7 mouse cellular contexts compared by ENCODE assay signal in the genomic region with DNA sequence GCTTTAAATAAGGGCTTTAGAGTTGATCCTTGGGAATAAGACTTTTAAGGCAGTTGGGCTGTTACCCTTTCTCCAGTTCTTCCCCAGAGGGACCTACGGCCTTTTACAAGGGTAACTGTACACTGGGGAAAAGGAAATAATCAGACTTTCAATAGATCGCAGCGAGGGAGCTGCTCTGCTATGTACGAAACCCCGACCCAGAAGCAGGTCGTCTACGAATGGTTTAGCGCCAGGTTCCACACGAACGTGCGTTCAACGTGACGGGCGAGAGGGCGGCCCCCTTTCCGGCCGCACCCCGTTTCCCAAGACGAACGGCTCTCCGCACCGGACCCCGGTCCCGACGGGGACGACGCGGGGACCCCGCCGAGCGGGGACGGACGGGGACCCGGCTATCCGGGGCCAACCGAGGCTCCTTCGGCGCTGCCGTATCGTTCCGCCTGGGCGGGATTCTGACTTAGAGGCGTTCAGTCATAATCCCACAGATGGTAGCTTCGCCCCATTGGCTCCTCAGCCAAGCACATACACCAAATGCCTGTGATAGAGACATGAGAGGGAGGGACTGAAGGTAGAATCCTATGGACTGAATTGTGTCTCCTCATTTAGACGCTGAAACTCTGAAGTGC. TPM values are rescaled to one million over a fixed set of nuclear protein-coding genes. Genes with fewer than 3 reads are reported as not detected.
DNase-seq lines count a peak whose midpoint lies in the region; ATAC-seq and TF ChIP-seq lines count a peak whose summit lies in the region.
"Not testable (repeated sequence)": the region's sequence is repeated elsewhere in the genome, so short reads cannot be mapped to it uniquely, and the experiment has no call there.

No protein-coding gene starts in this region.

- peak; percentile 100; a peak in 3 of 4 replicates for ATAC-seq in hematopoietic stem cell, adult 5-6 weeks (replicated peaks in 1 of 2; ENCODE audit: insufficient read depth in 1 of 2, low FRiP score in 2 of 2, low TSS enrichment in 1 of 2, low read depth in 1 of 2, poor library complexity in 2 of 2, severe bottlenecking in 2 of 2)
- ATAC-seq in limb, embryonic 14.5 days (ENCODE audit: low FRiP score, low read depth): peak; percentile 100
- peak; percentile 100 for ATAC-seq in midbrain, embryonic 13.5 days

- not testable (repeated sequence) for TF ChIP-seq POLR2A in limb, embryonic 14.5 days (IDR thresholded peaks at IDR 0.05; ENCODE audit: borderline replicate concordance, extremely low read depth, insufficient read depth, insufficient read length)

- not testable (repeated sequence) for H3K9me3 ChIP-seq in limb, embryonic 14.5 days (ENCODE audit: control insufficient read depth, low read length); midbrain, embryonic 13.5 days

- DNase-seq in cerebellum, adult 9-11 months: peak; percentile 74
- DNase-seq in frontal cortex, postnatal 25 days (ENCODE audit: low spot score in 2 of 2): peak; percentile 83 to 97
- DNase-seq in kidney, postnatal 36 days: peak; percentile 37 to 54
- DNase-seq in limb, embryonic 14.5 days (ENCODE audit: low spot score): not testable (repeated sequence)
- DNase-seq in spleen, adult 18-20 months: peak; percentile 71 to 82

- 30% methylated on average over 22 of the region's 45 CpGs for WGBS in limb, embryonic 14.5 days
- 23% methylated on average over 45 of the region's 45 CpGs for WGBS in midbrain, embryonic 13.5 days

- H3K9ac ChIP-seq in limb, embryonic 14.5 days (ENCODE audit: low read depth, low read length, severe bottlenecking); midbrain, embryonic 13.5 days (replicated peaks): not testable (repeated sequence)

- not testable (repeated sequence) for H3K4me1 ChIP-seq in limb, embryonic 14.5 days (ENCODE audit: control insufficient read depth, insufficient read depth, low read length); midbrain, embryonic 13.5 days (replicated peaks)

- not testable (repeated sequence) for H3K4me3 ChIP-seq in limb, embryonic 14.5 days (replicated peaks; ENCODE audit: low read length)
- peak overlapping the region; percentile 24 for H3K4me3 ChIP-seq in midbrain, embryonic 13.5 days (replicated peaks)

- not testable (repeated sequence) for H3K4me2 ChIP-seq in limb, embryonic 14.5 days (replicated peaks; ENCODE audit: low read depth, low read length, severe bottlenecking)
- peak overlapping the region; percentile 45 for H3K4me2 ChIP-seq in midbrain, embryonic 13.5 days (replicated peaks)

- H3K36me3 ChIP-seq in limb, embryonic 14.5 days (ENCODE audit: control insufficient read depth, insufficient read depth, low read length); midbrain, embryonic 13.5 days: not testable (repeated sequence)

- not testable (repeated sequence) for H3K27ac ChIP-seq in limb, embryonic 14.5 days (replicated peaks; ENCODE audit: low read depth, low read length); midbrain, embryonic 13.5 days

- H3K27me3 ChIP-seq in limb, embryonic 14.5 days (ENCODE audit: control insufficient read depth, insufficient read depth, low read length): not testable (repeated sequence)
- peaks cover 17% of the 10 kb centered on the region for H3K27me3 ChIP-seq in midbrain, embryonic 13.5 days

RNA-seq across cellular contexts. Expression of a gene that starts 58.3 kb away (rescaled TPM):
- 91.3 and 100 TPM in 2 replicates for total RNA-seq in hematopoietic stem cell, adult 5-6 weeks (2017)
- 359 and 443 TPM in 2 replicates for polyA plus RNA-seq in limb, embryonic 14.5 days (2012; rRNA removed)
- 516 and 544 TPM in 2 replicates for polyA plus RNA-seq in limb, embryonic 14.5 days (2014; fragmentation: Nextera tagmentation; extraction: Ambion mirVana)
- 587 and 592 TPM in 2 replicates for polyA plus RNA-seq in midbrain, embryonic 13.5 days (2015; fragmentation: Nextera tagmentation; extraction: Ambion mirVana)
